Mouse (Mus musculus) lung, adult 2 months (tissue): ENCODE results near the gene Igf2bp1. TPM values are rescaled to one million over a fixed set of nuclear protein-coding genes. Genes with fewer than 3 reads are reported as not detected.

Experiments used
- DNase-seq: peaks from one replicate; pipeline ENCODE4 v3.0.0; 2022
- H3K4me1 ChIP-seq: fragments of 200-500 bp; 2 replicates; pipeline ENCODE4 v1.6.1; 2011; ENCODE audit warnings: low read length; ENCODE audit not compliant: control insufficient read depth, insufficient read depth
- H3K4me3 ChIP-seq: fragments of 200-500 bp; replicated peaks from 2 replicates; pipeline ENCODE3; 2011; ENCODE audit warnings: low read depth, mild to moderate bottlenecking, control low read depth, low read length; ENCODE audit errors: extremely low read depth
- CTCF ChIP-seq: fragments of 200-500 bp; IDR thresholded peaks from 2 replicates; pipeline ENCODE4 v1.5.1; 2011; ENCODE audit warnings: mild to moderate bottlenecking, low read length, control low read depth; ENCODE audit not compliant: insufficient read depth
- POLR2A ChIP-seq: fragments of 200-500 bp; IDR thresholded peaks from 2 replicates; pipeline ENCODE4 v1.6.1; 2011; ENCODE audit warnings: low read depth, mild to moderate bottlenecking, control low read depth, low read length, borderline replicate concordance; ENCODE audit errors: extremely low read depth
- WGBS: fragments of 180-500 bp; shearing (Covaris S2); methylation state at CpG from one replicate; pipeline ENCODE4 v1.1.7; 2018; 5-methylcytosine and 5-hydroxymethylcytosine counted together
- polyA plus RNA-seq: library from polyadenylated mRNA; depleted of rRNA; stranded (reverse); fragments of >200 nt; gene quantifications from 2 replicates; pipeline ENCODE4 v1.2.3, GENCODE M21; 2012

The Igf2bp1 gene
- polyA plus RNA-seq, 1 experiment = 1.6 TPM

DNA sequence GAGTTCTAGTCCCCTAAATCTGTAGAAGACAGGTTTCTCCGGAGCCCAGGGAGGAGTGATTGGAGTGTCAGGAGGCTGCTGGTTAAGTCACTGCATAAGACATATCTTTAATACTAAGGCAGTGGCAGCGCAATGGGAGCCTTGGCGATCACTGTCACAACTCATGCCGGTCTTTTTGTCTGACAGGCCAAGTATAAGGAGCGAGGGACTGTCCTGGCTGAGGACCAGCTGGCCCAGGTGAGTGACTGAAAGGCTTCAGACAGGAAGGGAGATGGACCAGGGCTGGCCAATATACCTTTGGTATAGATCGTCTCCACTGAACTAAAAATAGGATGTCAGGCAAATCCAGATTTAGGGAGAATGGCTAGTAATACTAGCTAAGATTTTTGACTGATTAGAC, 29.4 kb upstream of the Igf2bp1 start:
- Histone ChIP-seq H3K4me1 (peaks cover 9% of the 10 kb centered on the region), H3K4me3 (peak overlapping the region; percentile 100)
- no peak for DNase-seq
- WGBS = 7% methylated on average over 6 of the region's 6 CpGs
- TF ChIP-seq POLR2A (no peak), CTCF (no peak)

DNA sequence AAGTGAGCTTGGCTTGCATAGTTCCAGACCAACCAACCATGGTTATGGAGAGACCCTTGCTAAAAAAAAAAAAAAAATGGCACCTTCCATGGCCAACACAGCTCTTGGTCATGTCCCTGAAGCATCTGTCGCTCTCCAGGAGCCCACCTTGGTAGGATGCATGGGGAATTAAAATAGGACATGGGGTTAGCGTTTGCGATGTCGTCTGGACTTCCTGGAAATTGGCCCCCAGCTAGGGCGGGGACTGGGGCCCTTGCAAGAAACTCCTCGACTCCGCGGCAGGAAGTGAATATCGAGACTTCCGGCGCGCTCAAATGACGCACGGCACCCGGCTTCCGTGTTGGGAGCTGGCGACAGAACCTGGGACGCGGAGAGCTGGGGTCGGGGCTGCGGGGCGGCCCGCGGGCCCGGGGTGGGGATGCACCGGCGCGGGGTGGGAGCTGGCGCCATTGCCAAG, 28.9 kb upstream of the Igf2bp1 start, which contains the start of gene Snf8:
Gene Snf8 (plus strand): TSS at position 290 of the 457 bp plus-strand sequence.
- Histone ChIP-seq H3K4me3 (peak within 1 kb of the TSS; percentile 100), H3K4me1 (peaks cover 9% of the 10 kb centered on the region)
- WGBS = under 1% methylated on average over 29 of the region's 29 CpGs
- TF ChIP-seq POLR2A (peak; percentile 62; the same call in 1 of the 2 replicates), CTCF (no peak)
- DNase-seq = peak; percentile 95

DNA sequence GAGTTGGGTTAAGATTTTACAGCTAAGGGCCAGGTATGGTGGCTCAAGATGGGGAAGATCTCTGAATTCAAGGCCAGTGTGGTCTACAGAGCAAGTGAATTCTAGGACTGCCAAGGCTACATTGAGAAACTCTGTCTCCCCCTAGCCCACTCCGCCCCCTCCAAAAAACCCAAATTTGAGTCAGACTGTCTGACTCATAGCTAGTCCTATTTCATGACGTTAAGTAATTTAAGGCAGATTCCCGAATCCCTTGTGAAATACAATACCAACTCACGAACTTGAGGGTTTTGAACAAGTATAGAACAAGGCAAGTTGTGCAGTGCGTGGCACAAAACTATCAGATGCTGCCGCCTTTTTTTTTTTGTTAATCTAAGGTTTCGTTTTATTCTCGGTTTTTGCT, 28.4 kb upstream of the Igf2bp1 start:
- TF ChIP-seq CTCF = no peak
- TF ChIP-seq POLR2A = no peak
- H3K4me3 ChIP-seq = peak overlapping the region; percentile 100

DNA sequence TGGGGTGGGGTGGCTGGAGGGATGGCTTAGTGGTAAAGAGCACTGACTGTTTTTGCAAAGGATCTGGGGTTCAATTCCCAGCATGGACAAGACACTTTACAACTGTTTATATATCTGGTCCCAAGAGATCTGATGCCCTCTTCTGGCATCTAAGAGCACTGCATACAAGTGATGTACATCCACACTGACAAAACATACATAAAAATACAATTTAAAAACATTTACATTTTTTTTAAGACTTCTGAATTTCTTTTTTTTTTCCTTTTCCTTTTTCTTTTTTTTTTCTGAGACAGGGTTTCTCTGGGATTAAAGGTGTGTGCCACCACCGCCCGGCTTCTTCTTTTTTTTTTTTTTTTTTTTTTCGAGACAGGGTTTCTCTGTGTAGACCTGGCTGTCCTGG, 27.5 kb upstream of the Igf2bp1 start:
- TF ChIP-seq POLR2A = no peak
- TF ChIP-seq CTCF = no peak
- H3K4me1 ChIP-seq = peaks cover 9% of the 10 kb centered on the region
- no peak overlapping the region for H3K4me3 ChIP-seq
- no peak for DNase-seq
- 94% methylated on average over 2 of the region's 3 CpGs for WGBS

More for the DNA sequence above, 28.4 kb upstream of the Igf2bp1 start:
- WGBS = 48% methylated on average over 8 of the region's 8 CpGs
- peaks cover 9% of the 10 kb centered on the region for H3K4me1 ChIP-seq
- no peak for DNase-seq

DNA sequence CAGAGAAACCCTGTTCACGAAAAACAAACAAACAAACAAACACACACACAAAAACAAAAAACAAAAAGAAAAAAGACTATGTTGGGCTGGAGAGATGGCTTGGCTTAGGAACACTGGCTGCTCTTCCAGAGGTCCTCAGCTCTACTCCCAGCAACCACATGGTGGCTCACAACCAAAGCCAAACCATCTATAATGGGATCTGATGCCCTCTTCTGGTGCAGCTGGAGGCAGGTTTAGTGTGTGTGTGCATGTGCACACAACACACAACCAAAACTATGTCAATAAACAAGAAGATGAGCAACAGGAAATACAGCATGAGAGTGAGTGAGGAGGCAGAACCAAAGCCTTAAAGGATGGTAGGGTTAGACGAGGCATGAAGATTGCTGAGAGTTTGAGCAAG, 26.0 kb upstream of the Igf2bp1 start:
- DNase-seq = no peak
- no peak overlapping the region for H3K4me3 ChIP-seq
- no peak for TF ChIP-seq POLR2A
- TF ChIP-seq CTCF = no peak
- peaks cover 9% of the 10 kb centered on the region for H3K4me1 ChIP-seq
- 76% methylated on average over 2 of the region's 2 CpGs for WGBS

DNA sequence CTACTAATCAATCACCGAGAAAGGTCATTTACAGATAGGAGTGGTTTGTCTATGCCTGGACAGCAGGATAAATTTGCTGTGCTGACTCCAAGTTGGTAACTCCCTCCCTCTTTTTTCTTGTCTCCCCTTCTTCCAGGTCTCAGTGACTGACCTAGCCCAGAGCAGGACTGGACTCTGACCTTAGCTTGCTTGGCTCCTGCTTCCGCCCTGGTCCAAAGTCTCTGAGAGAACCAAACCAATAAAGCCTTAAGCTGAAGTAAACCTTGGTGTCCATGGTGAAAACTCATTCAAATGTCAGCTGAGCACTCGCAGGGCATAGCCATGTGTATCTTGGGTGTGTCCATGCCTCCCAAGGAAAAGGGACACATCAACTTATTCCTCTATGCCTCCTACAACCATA, 24.8 kb upstream of the Igf2bp1 start:
- Histone ChIP-seq H3K4me1 (peaks cover 9% of the 10 kb centered on the region), H3K4me3 (no peak overlapping the region)
- 80% methylated on average over 3 of the region's 3 CpGs for WGBS
- DNase-seq = no peak
- TF ChIP-seq CTCF = no peak
- no peak for TF ChIP-seq POLR2A

DNA sequence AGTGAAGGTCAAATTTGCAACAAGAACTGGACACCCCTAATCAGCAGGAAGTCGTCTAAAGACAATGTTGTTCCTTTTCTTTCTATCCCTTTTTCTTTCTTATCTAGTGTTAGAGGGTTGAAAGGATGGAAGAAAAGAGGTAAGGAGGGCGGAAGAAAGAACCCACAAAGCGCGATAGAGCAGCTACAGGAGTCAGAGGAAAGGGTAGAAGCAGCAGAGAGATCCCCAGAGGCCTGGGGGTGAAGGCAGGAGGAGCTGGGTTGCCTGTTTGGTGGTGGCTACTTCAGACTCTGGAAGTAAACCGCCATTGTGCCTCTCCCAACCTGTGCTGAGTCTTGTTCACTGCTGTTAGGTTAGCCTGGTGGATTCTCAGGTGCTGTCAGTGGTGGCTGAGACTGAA, 22.4 kb upstream of the Igf2bp1 start:
- 53% methylated on average over 5 of the region's 5 CpGs for WGBS
- Histone ChIP-seq H3K4me3 (no peak overlapping the region), H3K4me1 (no peaks in the 10 kb centered on the region)
- TF ChIP-seq POLR2A (no peak), CTCF (no peak)
- DNase-seq = no peak

DNA sequence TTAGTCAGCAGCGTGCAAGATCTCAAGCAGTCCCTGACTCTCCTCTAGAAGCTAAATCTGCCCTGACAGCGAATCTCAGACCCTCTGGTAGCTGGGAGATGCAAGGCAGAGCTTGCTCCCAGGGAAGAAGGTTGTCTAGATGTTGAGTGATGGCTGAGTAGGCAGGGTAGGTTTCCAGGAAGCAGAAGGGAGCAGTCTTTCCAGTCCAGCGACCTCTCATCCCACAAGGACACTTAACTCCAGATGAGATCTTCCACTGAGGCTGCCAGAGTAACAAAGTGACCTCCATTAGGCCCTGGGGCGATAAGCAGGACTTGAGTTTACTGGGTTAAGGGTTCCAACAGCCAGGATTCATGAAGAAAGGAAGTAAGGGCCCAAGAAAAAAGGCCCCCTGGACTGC, 14.9 kb upstream of the Igf2bp1 start:
- no peak for TF ChIP-seq POLR2A
- no peak for TF ChIP-seq CTCF
- WGBS = 57% methylated on average over 4 of the region's 4 CpGs
- no peaks in the 10 kb centered on the region for H3K4me1 ChIP-seq
- no peak for DNase-seq
- H3K4me3 ChIP-seq = no peak overlapping the region

DNA sequence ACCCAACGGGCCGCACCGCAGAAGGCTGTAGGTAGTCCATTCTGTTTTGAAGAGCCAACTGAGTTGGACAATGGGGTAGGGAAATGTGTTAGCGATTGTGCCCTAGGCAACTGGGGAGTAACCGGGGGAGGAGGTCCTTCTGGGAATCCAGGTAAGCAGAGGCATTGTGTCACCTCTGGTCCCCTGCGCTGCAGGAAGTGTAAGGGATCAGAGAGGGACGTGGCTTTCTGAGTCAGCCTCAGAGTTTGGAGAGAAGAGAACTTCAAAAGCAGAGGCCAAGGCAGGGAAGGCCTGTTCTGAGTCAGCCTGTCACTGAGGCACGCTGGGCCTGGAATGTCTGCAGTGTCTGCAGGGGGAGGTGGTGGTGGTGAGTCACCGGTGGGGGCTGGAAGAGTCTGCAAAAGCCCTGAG, 12.2 kb upstream of the Igf2bp1 start:
- Histone ChIP-seq H3K4me3 (no peak overlapping the region), H3K4me1 (no peaks in the 10 kb centered on the region)
- 27% methylated on average over 9 of the region's 9 CpGs for WGBS
- DNase-seq = no peak
- TF ChIP-seq POLR2A = no peak

DNA sequence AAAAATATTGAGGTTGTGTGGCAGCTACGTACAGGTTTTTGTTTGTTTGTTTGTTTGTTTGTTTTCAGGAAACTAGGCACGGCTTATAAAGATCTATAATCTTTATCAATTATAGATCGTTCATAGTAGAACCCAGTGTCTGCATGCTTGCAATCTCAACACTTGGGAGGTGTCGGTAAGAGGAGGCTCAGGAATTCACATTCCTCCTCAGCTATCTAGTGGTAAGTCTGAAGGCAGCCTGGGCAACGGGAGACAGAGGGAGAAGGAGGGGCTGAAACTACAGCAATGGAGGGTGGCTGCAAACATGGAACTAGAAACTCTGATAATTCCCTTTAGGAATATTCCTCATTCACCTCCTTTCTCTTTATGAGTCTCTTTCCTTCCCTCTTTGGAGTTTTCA, 9.7 kb upstream of the Igf2bp1 start:
- 30% methylated on average over 5 of the region's 5 CpGs for WGBS
- no peaks in the 10 kb centered on the region for H3K4me1 ChIP-seq
- no peak for DNase-seq
- no peak overlapping the region for H3K4me3 ChIP-seq
- TF ChIP-seq POLR2A (no peak), CTCF (no peak)
